ENCODE assay signal across 15 mouse cellular contexts in genomic region chr3:98443149-98443779, GRCm38 (mm10). TPM values are rescaled to one million over a fixed set of nuclear protein-coding genes. Genes with fewer than 3 reads are reported as not detected.
A peak's percentile ranks its signal among the peaks of the same experiment; 100 is the strongest.
DNase-seq lines count a peak whose midpoint lies in the region; ATAC-seq and TF ChIP-seq lines count a peak whose summit lies in the region.
"Not testable (repeated sequence)": the region's sequence is repeated elsewhere in the genome, so short reads cannot be mapped to it uniquely, and the experiment has no call there.
"Had no signal": no experiment of that assay in that cellular context is flagged by ENCODE, and none has a peak within 500 bp of the region (broad histone marks: within the 10 kb centered on the region; RNA-seq: fewer than 3 reads in every experiment).

No protein-coding gene starts in this region.

- peak; percentile 95 for ATAC-seq in common myeloid progenitor, adult 5-6 weeks (replicated peaks; ENCODE audit: low read depth, poor library complexity, severe bottlenecking)
- peak; percentile 70 for ATAC-seq in hindbrain, embryonic 16.5 days
- ATAC-seq in kidney, embryonic 16.5 days (ENCODE audit: low FRiP score, low TSS enrichment) = peak; percentile 70
- peak; percentile 66 for ATAC-seq in lung, embryonic 14.5 days (ENCODE audit: insufficient read depth)
- ATAC-seq in midbrain, embryonic 16.5 days = peak; percentile 42
- peak; percentile 39; the same call in 1 of the 2 replicates for ATAC-seq in stomach, embryonic 15.5 days (ENCODE audit: insufficient read depth, low FRiP score, low read depth)

- H3K9ac ChIP-seq in hindbrain, embryonic 16.5 days (ENCODE audit: low read depth, low read length); kidney, embryonic 16.5 days (replicated peaks; ENCODE audit: low read length); lung, embryonic 14.5 days; midbrain, embryonic 16.5 days (ENCODE audit: low read depth, low read length); stomach, embryonic 15.5 days: not testable (repeated sequence)

- H3K4me3 ChIP-seq in gastrocnemius, adult 2 months; hindbrain, embryonic 16.5 days (ENCODE audit: low read length); kidney, embryonic 16.5 days (ENCODE audit: low read length); lung, embryonic 14.5 days (ENCODE audit: low read depth, low read length); midbrain, embryonic 16.5 days (ENCODE audit: low read depth, low read length); stomach, embryonic 15.5 days (replicated peaks): not testable (repeated sequence)

- intact Hi-C loops in gastrocnemius, adult 2 months (cut with DNase I) = loop anchor here (1.0 to 2.0 kb wide), 3 partner anchors 81 to 216 kb away; no protein-coding TSS in a partner anchor

- not testable (repeated sequence) for H3K4me1 ChIP-seq in hindbrain, embryonic 16.5 days (ENCODE audit: control insufficient read depth, insufficient read depth, low read depth, low read length); kidney, embryonic 16.5 days (ENCODE audit: insufficient read depth, low read length); lung, embryonic 14.5 days (ENCODE audit: insufficient read depth); midbrain, embryonic 16.5 days (ENCODE audit: control insufficient read depth, insufficient read depth, low read length); stomach, embryonic 15.5 days

- peak; percentile 57 for TF ChIP-seq CTCF in gastrocnemius, adult 2 months (IDR thresholded peaks at IDR 0.05)
- TF ChIP-seq CTCF in lung, embryonic 14.5 days (IDR thresholded peaks at IDR 0.05; ENCODE audit: low read depth) = peak; percentile 54

- peak; percentile 39 for DNase-seq in A20 (ENCODE audit: low read depth, low spot score)
- DNase-seq in gastrocnemius, adult 2 months; lung, embryonic 14.5 days: not testable (repeated sequence)

- WGBS in hindbrain, embryonic 16.5 days = 21% methylated on average over 3 of the region's 3 CpGs
- WGBS in kidney, embryonic 16.5 days = 5% methylated on average over 3 of the region's 3 CpGs
- WGBS in lung, embryonic 14.5 days = 7% methylated on average over 3 of the region's 3 CpGs
- 8% methylated on average over 3 of the region's 3 CpGs for WGBS in midbrain, embryonic 16.5 days
- WGBS in stomach, embryonic 15.5 days = 8% methylated on average over 3 of the region's 3 CpGs

- not testable (repeated sequence) for H3K27me3 ChIP-seq in hindbrain, embryonic 16.5 days (replicated peaks; ENCODE audit: control insufficient read depth, insufficient read depth, low read length); kidney, embryonic 16.5 days (ENCODE audit: insufficient read depth, low read length); lung, embryonic 14.5 days (ENCODE audit: insufficient read depth, low read length); midbrain, embryonic 16.5 days (ENCODE audit: control insufficient read depth, insufficient read depth, low read depth, low read length); stomach, embryonic 15.5 days (replicated peaks)

- not testable (repeated sequence) for H3K27ac ChIP-seq in gastrocnemius, adult 2 months; hindbrain, embryonic 16.5 days (ENCODE audit: low read depth, low read length); kidney, embryonic 16.5 days (ENCODE audit: low read length); lung, embryonic 14.5 days (ENCODE audit: low read depth); midbrain, embryonic 16.5 days (ENCODE audit: low read length); stomach, embryonic 15.5 days

- not testable (repeated sequence) for H3K4me2 ChIP-seq in hindbrain, embryonic 16.5 days (ENCODE audit: low read length); kidney, embryonic 16.5 days (replicated peaks; ENCODE audit: low read depth, low read length); lung, embryonic 14.5 days; midbrain, embryonic 16.5 days (ENCODE audit: low read length); stomach, embryonic 15.5 days

- H3K9me3 ChIP-seq in hindbrain, embryonic 16.5 days (ENCODE audit: control insufficient read depth, low read length); kidney, embryonic 16.5 days (ENCODE audit: low read length); lung, embryonic 14.5 days (ENCODE audit: low read depth, low read length); midbrain, embryonic 16.5 days (replicated peaks; ENCODE audit: control insufficient read depth, low read length, poor library complexity, severe bottlenecking); stomach, embryonic 15.5 days: not testable (repeated sequence)

- not testable (repeated sequence) for H3K36me3 ChIP-seq in hindbrain, embryonic 16.5 days (ENCODE audit: control insufficient read depth, insufficient read depth, low read length); kidney, embryonic 16.5 days (ENCODE audit: insufficient read depth, low read length); lung, embryonic 14.5 days (ENCODE audit: insufficient read depth); midbrain, embryonic 16.5 days (ENCODE audit: control insufficient read depth, insufficient read depth, low read length); stomach, embryonic 15.5 days

RNA-seq across cellular contexts. Expression of gene Gm4450, which starts 13.7 kb away (rescaled TPM):
- total RNA-seq in common myeloid progenitor, adult 5-6 weeks (2017) = not detected in 2 replicates
- not detected for total RNA-seq in gastrocnemius, adult 2 months (2021)
- 0.19 TPM in 1 of 2 replicates, not detected in the other for polyA plus RNA-seq in hindbrain, embryonic 16.5 days (2015; fragmentation: Nextera tagmentation; extraction: Ambion mirVana)
- 44.6 and 55.8 TPM in 2 replicates for polyA plus RNA-seq in kidney, embryonic 16.5 days (2015; fragmentation: Nextera tagmentation; extraction: Ambion mirVana)
- not detected in 2 replicates for polyA plus RNA-seq in lung, embryonic 14.5 days (2014; fragmentation: Nextera tagmentation; extraction: Ambion mirVana)
- 0.12 TPM in 1 of 2 replicates, not detected in the other for polyA plus RNA-seq in midbrain, embryonic 16.5 days (2015; fragmentation: Nextera tagmentation; extraction: Ambion mirVana)
- not detected in 2 replicates for polyA plus RNA-seq in stomach, embryonic 15.5 days (2015; fragmentation: Nextera tagmentation; extraction: Ambion mirVana)
- total RNA-seq: gastrocnemius, adult 8-10 months; layer of hippocampus, adult 18-20 months; liver, adult 2 months had no signal
- polyA plus RNA-seq: heart, embryonic 11.5 days; hindbrain, embryonic 10.5 days; liver, adult 2 months; myocyte; urinary bladder, adult 2 months had no signal

Comparison
In these comparisons a context has a peak if more than half of its experiments do, and no peak if none do; other contexts are left out.
1. ATAC-seq: peak in every context shown above with its lines; median percentile 95 in common myeloid progenitor, adult 5-6 weeks; 70 in hindbrain, embryonic 16.5 days; 70 in kidney, embryonic 16.5 days; 66 in lung, embryonic 14.5 days; 42 in midbrain, embryonic 16.5 days; 39 in stomach, embryonic 15.5 days.
2. RNA of gene Gm4450, which starts 13.7 kb away (polyA plus RNA-seq): 44.6 to 55.8 TPM in kidney, embryonic 16.5 days; 0.19 TPM in hindbrain, embryonic 16.5 days, not detected in stomach, embryonic 15.5 days, not detected in lung, embryonic 14.5 days and 0.12 TPM in midbrain, embryonic 16.5 days; every median in the first group is over 10 times any median in the second.